Mouse (Mus musculus) hindbrain, embryonic 11.5 days (tissue): Measurements from ENCODE around the gene Pex11g. TPM values are rescaled to one million over a fixed set of nuclear protein-coding genes. Genes with fewer than 3 reads are reported as not detected.

Experiments used
- ATAC-seq: fragments of 200-750 bp; cut with Nextera tagmentation; 2 replicates; pipeline ENCODE4 v1.8.0; 2017; ENCODE audit warnings: mild to moderate bottlenecking, moderate TSS enrichment, moderate library complexity; ENCODE audit not compliant: low FRiP score
- DNase-seq: peaks from one replicate; pipeline ENCODE4 v3.0.0-alpha.2; 2015; ENCODE audit warnings: low spot score
- H3K27ac ChIP-seq: fragments of 300-500 bp; sonication (generic); 2 replicates; pipeline ENCODE4 v1.5.1; 2014; ENCODE audit warnings: mild to moderate bottlenecking, low read depth, low read length
- H3K27me3 ChIP-seq: fragments of 300-500 bp; sonication (generic); 2 replicates; pipeline ENCODE4 v1.6.1; 2014; ENCODE audit warnings: mild to moderate bottlenecking, low read length, moderate library complexity, mixed read lengths; ENCODE audit not compliant: control insufficient read depth, insufficient read depth
- H3K36me3 ChIP-seq: fragments of 300-500 bp; sonication (generic); 2 replicates; pipeline ENCODE4 v1.6.1; 2014; ENCODE audit warnings: mild to moderate bottlenecking, low read length, moderate library complexity, mixed read lengths; ENCODE audit not compliant: control insufficient read depth, insufficient read depth
- H3K4me1 ChIP-seq: fragments of 300-500 bp; sonication (generic); replicated peaks from 2 replicates; pipeline ENCODE4 v1.6.1; 2014; ENCODE audit warnings: low read length, mixed read lengths; ENCODE audit not compliant: control insufficient read depth, insufficient read depth
- H3K4me2 ChIP-seq: fragments of 300-500 bp; sonication (generic); replicated peaks from 2 replicates; pipeline ENCODE4 v1.6.1; 2014; ENCODE audit warnings: mild to moderate bottlenecking, low read depth, low read length
- H3K4me3 ChIP-seq: fragments of 300-500 bp; sonication (generic); 2 replicates; pipeline ENCODE4 v1.5.1; 2014; ENCODE audit warnings: low read depth, low read length
- H3K9ac ChIP-seq: fragments of 300-500 bp; sonication (generic); 2 replicates; pipeline ENCODE4 v1.6.1; 2014; ENCODE audit warnings: low read depth, low read length
- H3K9me3 ChIP-seq: fragments of 300-500 bp; sonication (generic); 2 replicates; pipeline ENCODE4 v1.6.1; 2016; ENCODE audit warnings: low read length; ENCODE audit not compliant: control insufficient read depth
- WGBS: fragments of 180-500 bp; shearing (Covaris S2); extraction: QIAGEN DNeasy Blood & Tissue Kit; methylation state at CpG from one replicate; pipeline ENCODE4 v1.1.7; 2014; 5-methylcytosine and 5-hydroxymethylcytosine counted together
- polyA plus RNA-seq: library from polyadenylated mRNA; unstranded; fragments of >200 nt; fragmentation: Nextera tagmentation; extraction: Ambion mirVana; gene quantifications from 2 replicates; pipeline ENCODE4 v1.2.1, GENCODE M21; 2014

Pex11g gene
- polyA plus RNA-seq, result 2.4 and 3.1 TPM in 2 replicates

DNA sequence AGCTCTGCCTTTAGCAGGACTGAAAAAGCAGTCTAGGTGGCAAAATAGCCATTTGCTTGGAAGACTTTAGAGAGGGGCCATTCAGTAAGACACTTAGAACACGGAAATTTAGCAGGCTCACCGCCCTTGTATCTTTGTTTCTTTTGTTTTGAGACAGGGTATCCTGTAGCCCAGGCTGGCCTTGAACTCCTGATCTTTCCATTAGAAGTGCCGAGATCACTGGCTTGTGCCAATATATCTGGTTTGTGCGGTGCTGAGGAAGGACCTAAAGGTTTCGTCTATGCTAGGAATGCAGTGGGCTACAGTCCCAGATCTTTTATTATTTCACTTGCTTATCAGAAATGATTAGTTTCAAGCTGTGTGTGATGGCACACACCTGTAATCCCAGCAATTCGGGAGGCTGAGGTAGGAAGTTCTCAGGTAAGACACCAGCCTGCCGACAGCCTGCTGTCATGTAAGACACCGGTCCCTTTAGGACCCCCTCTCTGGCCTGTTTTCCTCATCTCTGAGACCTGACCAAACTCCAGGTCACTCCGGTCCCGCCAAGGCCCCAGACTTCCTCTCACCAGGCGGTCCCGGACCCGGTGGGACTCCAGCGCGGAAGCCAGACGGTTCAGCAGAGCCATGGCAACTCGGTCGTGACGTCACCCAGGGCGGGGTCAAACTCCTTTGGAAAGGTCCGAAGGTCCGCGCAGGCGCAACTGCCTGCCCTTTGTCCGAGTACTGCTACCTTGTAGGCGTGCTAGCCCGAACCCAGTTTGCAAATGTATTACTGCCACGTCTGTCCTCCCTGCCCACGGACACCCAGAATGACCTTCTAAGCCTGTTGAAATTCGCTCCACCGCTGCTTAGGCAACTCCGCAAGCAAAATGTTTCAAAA is at the start of gene Pex11g:
TSS of gene Pex11g (minus strand) at position 675 of the 880 bp plus-strand sequence.
- Histone ChIP-seq H3K36me3 (no peaks in the 10 kb centered on the region), H3K4me2 (peak within 1 kb of the TSS; percentile 58), H3K9ac (peak within 1 kb of the TSS; percentile 72), H3K27me3 (no peaks in the 10 kb centered on the region), H3K9me3 (no peaks in the 10 kb centered on the region), H3K4me1 (no peaks in the 10 kb centered on the region), H3K4me3 (peak within 1 kb of the TSS; percentile 43), H3K27ac (peak within 1 kb of the TSS; percentile 79)
- ATAC-seq, result peak; percentile 95
- WGBS, result 8% methylated on average over 32 of the region's 32 CpGs
- peak; percentile 100 for DNase-seq

DNA sequence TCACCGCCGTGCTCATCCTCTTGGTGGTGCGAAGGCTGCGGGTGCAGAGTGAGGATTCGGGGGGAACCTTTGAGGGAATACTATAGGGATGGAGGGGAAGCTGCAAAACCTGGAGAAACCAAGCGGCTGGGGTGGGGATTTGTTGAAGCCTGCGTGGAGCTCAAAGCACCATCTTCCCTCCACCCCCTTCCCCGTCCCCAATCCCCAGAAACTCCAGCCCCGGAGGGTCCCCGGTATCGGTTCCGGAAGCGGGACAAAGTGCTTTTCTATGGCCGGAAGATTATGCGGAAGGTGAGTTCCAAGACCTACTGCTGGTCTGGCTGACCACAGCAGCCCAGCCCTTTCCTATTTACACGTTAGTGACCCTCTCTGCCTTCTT is 49.6 kb upstream of the Pex11g start:
- Histone ChIP-seq H3K36me3 (0 out of 2 replicates have a peak, but pooled peaks cover 1% of the 10 kb centered on the region), H3K27ac (no peak overlapping the region), H3K4me1 (0 out of 2 replicates have a peak, but pooled peaks cover 2% of the 10 kb centered on the region), H3K4me2 (peak overlapping the region; percentile 84), H3K27me3 (no peaks in the 10 kb centered on the region), H3K9ac (peak overlapping the region; percentile 48; the same call in 1 of the 2 replicates), H3K9me3 (no peaks in the 10 kb centered on the region), H3K4me3 (peak overlapping the region; percentile 49)
- WGBS, result 8% methylated on average over 16 of the region's 16 CpGs
- DNase-seq (no peak), ATAC-seq (0 out of 2 replicates have a peak, but pooled peaks have one; percentile 0)

DNA sequence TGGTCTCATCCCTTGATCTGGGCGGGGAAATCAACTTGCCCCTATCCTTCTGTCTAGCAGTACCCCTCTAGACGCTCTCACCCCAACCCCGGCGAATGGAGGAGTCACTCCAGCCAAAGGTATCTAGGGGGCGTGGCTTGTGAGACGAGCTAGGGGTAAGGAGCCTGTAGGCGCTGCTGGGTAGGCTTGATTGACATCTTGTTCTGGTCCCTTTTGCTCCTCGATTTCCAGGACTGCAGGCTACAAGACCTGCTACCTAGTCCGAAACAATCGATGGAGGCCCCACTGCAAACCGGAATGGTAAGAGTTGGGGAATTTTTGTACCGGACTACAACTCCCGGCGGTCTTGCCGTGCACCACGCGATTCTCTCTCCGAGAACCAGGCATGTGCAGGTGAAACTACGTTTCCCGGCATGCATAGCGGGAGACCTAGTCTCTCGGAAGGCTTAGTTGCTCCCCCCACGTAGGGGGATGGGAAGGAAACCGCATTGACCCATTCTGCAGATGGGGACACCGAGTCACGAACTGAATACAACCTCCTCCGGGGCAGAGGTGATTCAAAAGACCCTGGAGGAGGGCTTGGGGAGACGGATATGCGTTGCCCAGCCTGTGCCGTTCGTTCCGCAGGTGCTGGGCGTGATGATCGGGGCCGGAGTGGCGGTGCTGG is 49.1 kb upstream of the Pex11g start:
- H3K9ac ChIP-seq, result peak overlapping the region; percentile 48
- H3K27me3 ChIP-seq, result no peaks in the 10 kb centered on the region
- ATAC-seq (peak; percentile 90), DNase-seq (peak; percentile 93)
- WGBS, result 1% methylated on average over 36 of the region's 36 CpGs
- peak overlapping the region; percentile 84 for H3K4me2 ChIP-seq
- no peaks in the 10 kb centered on the region for H3K9me3 ChIP-seq
- 0 out of 2 replicates have a peak, but pooled peaks cover 2% of the 10 kb centered on the region for H3K4me1 ChIP-seq
- H3K4me3 ChIP-seq, result peak overlapping the region; percentile 49
- 0 out of 2 replicates have a peak, but pooled peaks cover 3% of the 10 kb centered on the region for H3K36me3 ChIP-seq
- H3K27ac ChIP-seq, result no peak overlapping the region

DNA sequence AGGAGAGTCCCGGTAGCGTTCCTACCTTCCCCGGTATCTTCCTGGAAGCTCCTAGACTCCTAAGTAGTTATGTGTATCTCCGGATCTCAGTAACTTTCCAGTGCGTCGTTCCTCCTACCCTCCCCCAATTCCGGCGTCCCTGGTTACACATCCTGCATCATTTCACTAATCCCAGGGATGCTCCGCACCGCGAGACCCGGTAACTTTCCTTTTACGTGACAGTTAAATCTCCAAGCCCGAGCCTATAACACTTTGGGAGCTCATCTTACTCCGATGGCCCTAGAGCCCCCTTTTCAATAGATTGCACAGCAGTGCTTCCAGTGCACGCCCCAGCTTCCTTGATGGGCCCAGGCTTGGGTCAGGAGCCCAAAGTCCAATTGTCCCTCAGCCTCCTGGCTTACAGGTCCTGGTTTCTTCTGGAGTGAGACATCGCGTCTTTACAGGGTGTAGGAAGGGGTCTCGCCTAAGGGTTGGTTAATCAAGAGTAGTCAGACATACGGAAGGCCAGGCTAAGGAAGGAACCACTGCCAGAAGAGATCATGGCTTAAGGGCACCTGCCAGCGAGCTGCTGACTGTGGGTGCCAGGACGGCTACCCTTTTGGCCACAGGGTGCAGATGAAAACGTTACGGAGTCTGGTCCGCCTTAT is 48.4 kb upstream of the Pex11g start:
- H3K9ac ChIP-seq, result peak overlapping the region; percentile 48
- peak overlapping the region; percentile 10; the same call in 1 of the 2 replicates for H3K27ac ChIP-seq
- no peaks in the 10 kb centered on the region for H3K27me3 ChIP-seq
- peak; percentile 16; the same call in 1 of the 2 replicates for ATAC-seq
- H3K4me3 ChIP-seq, result peak overlapping the region; percentile 49
- DNase-seq, result peak; percentile 61
- peak overlapping the region; percentile 84 for H3K4me2 ChIP-seq
- H3K4me1 ChIP-seq, result 0 out of 2 replicates have a peak, but pooled peaks cover 2% of the 10 kb centered on the region
- WGBS, result under 1% methylated on average over 25 of the region's 25 CpGs
- H3K9me3 ChIP-seq, result no peaks in the 10 kb centered on the region
- 0 out of 2 replicates have a peak, but pooled peaks cover 3% of the 10 kb centered on the region for H3K36me3 ChIP-seq

DNA sequence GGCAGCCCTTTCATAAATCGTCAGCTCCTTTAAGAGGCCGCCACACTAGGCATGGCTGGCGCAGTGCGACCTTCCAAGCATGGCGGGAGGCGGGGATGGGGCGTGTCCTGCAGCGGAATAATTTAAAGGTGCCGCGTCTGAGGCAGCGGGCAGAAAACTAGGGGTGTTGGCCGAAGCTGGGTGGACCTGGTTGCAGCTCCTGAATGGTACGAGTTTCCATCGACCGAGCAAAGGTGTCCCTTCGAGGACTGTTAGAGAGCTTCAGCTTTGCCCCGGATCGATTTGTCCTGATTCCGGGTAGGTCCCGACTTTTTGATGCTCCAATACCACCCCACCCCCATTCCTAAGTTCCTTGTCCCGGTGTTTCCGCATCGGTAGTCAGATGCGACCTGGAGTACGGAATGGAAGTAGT is 47.8 kb upstream of the Pex11g start, which contains the start of gene Pnpla6:
TSS of gene Pnpla6 (plus strand) at position 125 of the 412 bp plus-strand sequence.
- WGBS, result under 1% methylated on average over 25 of the region's 25 CpGs

DNA sequence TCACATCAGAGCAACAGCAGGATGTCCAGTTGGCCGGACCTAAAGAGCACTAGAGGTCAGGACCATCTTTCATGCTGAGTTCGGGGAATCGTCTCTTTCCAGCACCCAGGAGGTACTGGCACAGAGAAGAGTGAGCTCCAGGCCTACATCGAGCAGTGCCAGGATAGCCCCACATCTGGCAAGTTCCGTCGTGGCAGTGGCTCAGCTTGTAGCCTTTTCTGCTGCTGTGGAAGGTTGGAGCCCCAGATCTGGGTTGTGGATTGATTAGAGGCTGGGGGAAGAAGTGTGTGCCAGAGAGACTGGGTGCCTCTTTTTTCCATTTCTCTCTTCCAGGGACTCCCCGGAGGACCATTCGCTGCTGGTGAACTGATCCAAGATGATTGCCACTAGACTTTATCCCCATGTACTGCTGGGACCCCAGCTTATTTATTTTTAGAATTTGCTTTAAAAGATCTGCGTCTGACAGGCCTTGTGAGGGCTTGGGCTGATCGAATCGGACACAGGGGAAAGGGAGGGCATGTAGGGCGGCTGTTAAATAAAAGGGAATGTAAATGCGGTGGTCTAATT is 47.3 kb upstream of the Pex11g start:
- ATAC-seq (no peak), DNase-seq (no peak)
- H3K9ac ChIP-seq, result peak overlapping the region; percentile 48; the same call in 1 of the 2 replicates
- H3K36me3 ChIP-seq, result 0 out of 2 replicates have a peak, but pooled peaks cover 3% of the 10 kb centered on the region
- H3K4me2 ChIP-seq, result peak overlapping the region; percentile 84
- H3K4me1 ChIP-seq, result 0 out of 2 replicates have a peak, but pooled peaks cover 2% of the 10 kb centered on the region
- H3K9me3 ChIP-seq, result no peaks in the 10 kb centered on the region
- H3K27ac ChIP-seq, result peak overlapping the region; percentile 19; the same call in 1 of the 2 replicates
- H3K4me3 ChIP-seq, result peak overlapping the region; percentile 49
- no peaks in the 10 kb centered on the region for H3K27me3 ChIP-seq
- WGBS, result 36% methylated on average over 13 of the region's 13 CpGs

More for the DNA sequence above, 47.8 kb upstream of the Pex11g start, which contains the start of gene Pnpla6:
- 0 out of 2 replicates have a peak, but pooled peaks cover 3% of the 10 kb centered on the region for H3K36me3 ChIP-seq
- ATAC-seq (peak; percentile 73), DNase-seq (peak; percentile 88)
- 0 out of 2 replicates have a peak, but pooled peaks cover 2% of the 10 kb centered on the region for H3K4me1 ChIP-seq
- peak within 1 kb of the TSS; percentile 84 for H3K4me2 ChIP-seq
- H3K9me3 ChIP-seq, result no peaks in the 10 kb centered on the region
- peak within 1 kb of the TSS; percentile 19; the same call in 1 of the 2 replicates for H3K27ac ChIP-seq
- no peaks in the 10 kb centered on the region for H3K27me3 ChIP-seq
- H3K9ac ChIP-seq, result peak within 1 kb of the TSS; percentile 48
- peak within 1 kb of the TSS; percentile 49 for H3K4me3 ChIP-seq

DNA sequence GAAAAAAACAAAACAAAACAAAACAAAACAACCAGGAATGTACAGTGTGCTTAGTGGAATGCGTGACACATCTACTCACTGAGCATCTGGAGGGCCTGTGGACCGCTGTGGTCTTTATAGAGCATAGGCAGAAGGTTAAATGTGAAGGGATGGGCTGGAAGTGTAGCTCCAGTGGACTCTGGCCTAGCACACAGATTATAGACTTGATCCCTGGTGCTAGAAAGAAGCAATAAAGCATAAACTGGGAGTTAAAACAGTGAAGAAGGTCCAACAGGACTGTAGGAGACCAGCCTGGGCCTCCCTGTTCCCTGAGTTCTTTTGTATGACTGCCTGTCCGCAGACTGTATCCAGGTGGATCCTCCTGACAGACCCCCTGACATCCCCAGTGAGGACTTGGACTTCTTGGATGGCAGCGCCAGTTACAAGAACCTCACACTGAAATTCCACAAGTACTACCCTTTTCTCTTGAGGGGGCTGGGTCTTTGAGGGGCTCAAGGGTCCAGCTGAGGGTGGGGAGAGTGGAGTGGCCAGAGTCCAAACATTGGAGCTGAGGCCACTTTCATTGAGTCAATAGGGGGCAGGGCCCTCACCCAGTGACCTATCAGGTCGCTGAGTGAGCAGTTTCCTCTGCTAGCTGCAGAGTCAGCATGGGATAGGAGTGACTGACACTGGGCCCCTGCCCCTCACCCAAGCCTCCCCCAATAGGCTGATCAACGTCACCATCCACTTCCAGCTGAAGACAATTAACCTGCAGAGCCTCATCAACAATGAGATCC is 40.7 kb upstream of the Pex11g start:
- Histone ChIP-seq H3K9me3 (no peaks in the 10 kb centered on the region), H3K36me3 (peaks cover 9% of the 10 kb centered on the region; the same call in 1 of the 2 replicates), H3K27me3 (no peaks in the 10 kb centered on the region), H3K4me1 (no peaks in the 10 kb centered on the region), H3K9ac (no peak overlapping the region), H3K4me3 (no peak overlapping the region), H3K4me2 (no peak overlapping the region), H3K27ac (no peak overlapping the region)
- no peak for DNase-seq
- no peak for ATAC-seq
- WGBS, result 86% methylated on average over 6 of the region's 6 CpGs
